Mouse (Mus musculus) liver, adult 2 months (tissue): ENCODE measurements at regions not wholly inside any gene's neighbourhood (a gene's known extent, or its start where the extent isn't known, plus 50 kb on each side); places are given as distances from the start of the nearest gene placed in this dataset.

ENCODE experiments used
- CTCF ChIP-seq: fragments of 200-500 bp; IDR thresholded peaks from 2 replicates; pipeline ENCODE4 v1.5.1; 2011; ENCODE audit warnings: low read depth, low read length, control low read depth
- POLR2A ChIP-seq: fragments of 200-500 bp; IDR thresholded peaks from 2 replicates; pipeline ENCODE4 v1.6.1; 2011; ENCODE audit warnings: low read length, control low read depth; ENCODE audit not compliant: insufficient read depth; ENCODE audit errors: extremely low read depth

DNA sequence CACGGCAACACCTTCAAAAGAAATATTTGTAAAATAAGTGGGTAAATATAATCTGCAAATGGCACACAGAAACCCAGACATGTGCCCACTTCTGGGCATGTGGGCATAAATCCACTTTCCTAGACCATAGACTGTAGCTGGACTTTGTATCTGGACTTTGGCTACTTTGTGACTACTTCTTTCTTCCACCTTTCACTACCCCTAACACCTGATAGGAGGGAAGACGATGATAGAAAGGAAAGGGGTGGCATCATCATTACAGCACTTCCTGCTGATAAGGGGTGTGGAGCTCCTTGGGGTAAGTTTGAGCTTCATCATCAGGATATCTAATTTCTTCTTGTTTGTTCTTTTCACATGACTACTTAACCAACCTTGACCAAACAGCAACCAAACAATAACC lies 326.7 kb upstream of the Shh start:
- TF ChIP-seq CTCF: no peak
- no peak for TF ChIP-seq POLR2A
